Mouse (Mus musculus): ENCODE measurements around the gene 1700020D05Rik. TPM values are rescaled to one million over a fixed set of nuclear protein-coding genes. Genes with fewer than 3 reads are reported as not detected.

Gene 1700020D05Rik
- polyA plus RNA-seq, 1 experiment from 2014 or later, result not detected

- Histone ChIP-seq H3K4me3 (ENCODE audit: low read depth, low read length) (no peak overlapping the region), H3K9me3 (replicated peaks; ENCODE audit: control insufficient read depth, low read length, poor library complexity, severe bottlenecking) (no peaks in the 10 kb centered on the region), H3K4me2 (ENCODE audit: low read length) (no peak overlapping the region), H3K27me3 (ENCODE audit: control insufficient read depth, insufficient read depth, low read depth, low read length) (no peaks in the 10 kb centered on the region), H3K27ac (ENCODE audit: low read length) (no peak overlapping the region), H3K4me1 (ENCODE audit: control insufficient read depth, insufficient read depth, low read length) (peaks cover 17% of the 10 kb centered on the region), H3K36me3 (ENCODE audit: control insufficient read depth, insufficient read depth, low read length) (peaks cover 27% of the 10 kb centered on the region), H3K9ac (ENCODE audit: low read depth, low read length) (no peak overlapping the region)
- ATAC-seq, result no peak
- WGBS, result 94% methylated on average over 19 of the region's 19 CpGs
Measured at GRCm38 (mm10) chr19:5483386-5484359, 19.9 kb downstream of the 1700020D05Rik start.

GRCm38 (mm10) chr19:5481398-5481797 is 22.2 kb downstream of the 1700020D05Rik start:
- no peak overlapping the region for H3K4me3 ChIP-seq (ENCODE audit: low read depth, low read length)
- no peak overlapping the region for H3K4me2 ChIP-seq (ENCODE audit: low read length)
- no peak for ATAC-seq
- no peak overlapping the region for H3K9ac ChIP-seq (ENCODE audit: low read depth, low read length)
- peaks cover 2% of the 10 kb centered on the region; the same call in 1 of the 2 replicates for H3K4me1 ChIP-seq (ENCODE audit: control insufficient read depth, insufficient read depth, low read length)
- H3K27ac ChIP-seq (ENCODE audit: low read length), result no peak overlapping the region
- 93% methylated on average over 10 of the region's 10 CpGs for WGBS
- H3K27me3 ChIP-seq (ENCODE audit: control insufficient read depth, insufficient read depth, low read depth, low read length), result no peaks in the 10 kb centered on the region
- H3K36me3 ChIP-seq (ENCODE audit: control insufficient read depth, insufficient read depth, low read length), result peaks cover 30% of the 10 kb centered on the region
- no peaks in the 10 kb centered on the region for H3K9me3 ChIP-seq (replicated peaks; ENCODE audit: control insufficient read depth, low read length, poor library complexity, severe bottlenecking)

- WGBS, result 89% methylated on average over 10 of the region's 10 CpGs
- H3K36me3 ChIP-seq (ENCODE audit: control insufficient read depth, insufficient read depth, low read length), result peaks cover 30% of the 10 kb centered on the region
- ATAC-seq, result no peak
- no peak overlapping the region for H3K4me2 ChIP-seq (ENCODE audit: low read length)
- peaks cover 7% of the 10 kb centered on the region for H3K4me1 ChIP-seq (ENCODE audit: control insufficient read depth, insufficient read depth, low read length)
- no peaks in the 10 kb centered on the region for H3K9me3 ChIP-seq (replicated peaks; ENCODE audit: control insufficient read depth, low read length, poor library complexity, severe bottlenecking)
- H3K27ac ChIP-seq (ENCODE audit: low read length), result no peak overlapping the region
- no peak overlapping the region for H3K9ac ChIP-seq (ENCODE audit: low read depth, low read length)
- H3K4me3 ChIP-seq (ENCODE audit: low read depth, low read length), result no peak overlapping the region
- no peaks in the 10 kb centered on the region for H3K27me3 ChIP-seq (ENCODE audit: control insufficient read depth, insufficient read depth, low read depth, low read length)
Measured at GRCm38 (mm10) chr19:5480016-5480415, 23.6 kb downstream of the 1700020D05Rik start.

GRCm38 (mm10) chr19:5477668-5478300 is 25.8 kb downstream of the 1700020D05Rik start:
- WGBS, result 92% methylated on average over 18 of the region's 18 CpGs
- H3K9ac ChIP-seq (ENCODE audit: low read depth, low read length), result no peak overlapping the region
- H3K27me3 ChIP-seq (ENCODE audit: control insufficient read depth, insufficient read depth, low read depth, low read length), result no peaks in the 10 kb centered on the region
- H3K27ac ChIP-seq (ENCODE audit: low read length), result no peak overlapping the region
- H3K36me3 ChIP-seq (ENCODE audit: control insufficient read depth, insufficient read depth, low read length), result peaks cover 17% of the 10 kb centered on the region
- H3K4me1 ChIP-seq (ENCODE audit: control insufficient read depth, insufficient read depth, low read length), result peaks cover 12% of the 10 kb centered on the region
- H3K4me2 ChIP-seq (ENCODE audit: low read length), result no peak overlapping the region
- no peak for ATAC-seq
- no peaks in the 10 kb centered on the region for H3K9me3 ChIP-seq (replicated peaks; ENCODE audit: control insufficient read depth, low read length, poor library complexity, severe bottlenecking)
- H3K4me3 ChIP-seq (ENCODE audit: low read depth, low read length), result no peak overlapping the region

GRCm38 (mm10) chr19:5477004-5477667 is 26.5 kb downstream of the 1700020D05Rik start:
- H3K4me3 ChIP-seq (ENCODE audit: low read depth, low read length), result no peak overlapping the region
- H3K4me1 ChIP-seq (ENCODE audit: control insufficient read depth, insufficient read depth, low read length), result peaks cover 12% of the 10 kb centered on the region
- H3K4me2 ChIP-seq (ENCODE audit: low read length), result no peak overlapping the region
- H3K27ac ChIP-seq (ENCODE audit: low read length), result no peak overlapping the region
- no peaks in the 10 kb centered on the region for H3K27me3 ChIP-seq (ENCODE audit: control insufficient read depth, insufficient read depth, low read depth, low read length)
- 87% methylated on average over 10 of the region's 10 CpGs for WGBS
- no peak for ATAC-seq
- no peak overlapping the region for H3K9ac ChIP-seq (ENCODE audit: low read depth, low read length)
- peaks cover 11% of the 10 kb centered on the region; the same call in 1 of the 2 replicates for H3K36me3 ChIP-seq (ENCODE audit: control insufficient read depth, insufficient read depth, low read length)
- no peaks in the 10 kb centered on the region for H3K9me3 ChIP-seq (replicated peaks; ENCODE audit: control insufficient read depth, low read length, poor library complexity, severe bottlenecking)

- Histone ChIP-seq H3K36me3 (ENCODE audit: control insufficient read depth, insufficient read depth, low read length) (peaks cover 5% of the 10 kb centered on the region; the same call in 1 of the 2 replicates), H3K4me1 (ENCODE audit: control insufficient read depth, insufficient read depth, low read length) (peaks cover 12% of the 10 kb centered on the region), H3K4me3 (ENCODE audit: low read depth, low read length) (peak overlapping the region; percentile 62), H3K4me2 (ENCODE audit: low read length) (peak overlapping the region; percentile 99), H3K9me3 (replicated peaks; ENCODE audit: control insufficient read depth, low read length, poor library complexity, severe bottlenecking) (no peaks in the 10 kb centered on the region), H3K27ac (ENCODE audit: low read length) (peak overlapping the region; percentile 45), H3K9ac (ENCODE audit: low read depth, low read length) (peak overlapping the region; percentile 84), H3K27me3 (ENCODE audit: control insufficient read depth, insufficient read depth, low read depth, low read length) (no peaks in the 10 kb centered on the region)
- 19% methylated on average over 13 of the region's 13 CpGs for WGBS
- no peak for ATAC-seq
Measured at GRCm38 (mm10) chr19:5475069-5475714, 28.4 kb downstream of the 1700020D05Rik start.

- Histone ChIP-seq H3K27me3 (ENCODE audit: control insufficient read depth, insufficient read depth, low read depth, low read length) (no peaks in the 10 kb centered on the region), H3K36me3 (ENCODE audit: control insufficient read depth, insufficient read depth, low read length) (peaks cover 3% of the 10 kb centered on the region; the same call in 1 of the 2 replicates), H3K9me3 (replicated peaks; ENCODE audit: control insufficient read depth, low read length, poor library complexity, severe bottlenecking) (no peaks in the 10 kb centered on the region), H3K4me3 (ENCODE audit: low read depth, low read length) (peak overlapping the region; percentile 62), H3K4me2 (ENCODE audit: low read length) (peak overlapping the region; percentile 99), H3K9ac (ENCODE audit: low read depth, low read length) (peak overlapping the region; percentile 84), H3K4me1 (ENCODE audit: control insufficient read depth, insufficient read depth, low read length) (peaks cover 12% of the 10 kb centered on the region), H3K27ac (ENCODE audit: low read length) (peak overlapping the region; percentile 45)
- ATAC-seq, result peak; percentile 72
- WGBS, result under 1% methylated on average over 62 of the region's 68 CpGs
Measured at GRCm38 (mm10) chr19:5474281-5475068, 29.1 kb downstream of the 1700020D05Rik start.

- H3K36me3 ChIP-seq (ENCODE audit: control insufficient read depth, insufficient read depth, low read length), result peaks cover 3% of the 10 kb centered on the region; the same call in 1 of the 2 replicates
- H3K27me3 ChIP-seq (ENCODE audit: control insufficient read depth, insufficient read depth, low read depth, low read length), result no peaks in the 10 kb centered on the region
- no peaks in the 10 kb centered on the region for H3K9me3 ChIP-seq (replicated peaks; ENCODE audit: control insufficient read depth, low read length, poor library complexity, severe bottlenecking)
- peak within 1 kb of the TSS; percentile 45; the same call in 1 of the 2 replicates for H3K27ac ChIP-seq (ENCODE audit: low read length)
- peaks cover 12% of the 10 kb centered on the region for H3K4me1 ChIP-seq (ENCODE audit: control insufficient read depth, insufficient read depth, low read length)
- peak; percentile 55 for ATAC-seq
- peak within 1 kb of the TSS; percentile 99 for H3K4me2 ChIP-seq (ENCODE audit: low read length)
- peak within 1 kb of the TSS; percentile 84 for H3K9ac ChIP-seq (ENCODE audit: low read depth, low read length)
- 2% methylated on average over 22 of the region's 22 CpGs for WGBS
- H3K4me3 ChIP-seq (ENCODE audit: low read depth, low read length), result peak within 1 kb of the TSS; percentile 62
Measured at GRCm38 (mm10) chr19:5473720-5474119, 29.9 kb downstream of the 1700020D05Rik start, which contains the start of gene Efemp2. Gene Efemp2, plus strand, starts transcription at chr19:5473954.
